Mouse (Mus musculus) heart, postnatal 25 days (tissue): ENCODE data around the gene Eif2ak4. TPM values are rescaled to one million over a fixed set of nuclear protein-coding genes. Genes with fewer than 3 reads are reported as not detected.

Experiments used
- DNase-seq: peaks from one replicate; pipeline ENCODE4 v3.0.0; 2022; ENCODE audit warnings: low spot score
- intact Hi-C: fragments of 180-260 bp; cut with DNase I; formaldehyde crosslinking; loops from one replicate; pipeline ENCODE4 v1.15.1; 2025
- total RNA-seq, 2 experiments: library from RNA; stranded (reverse); gene quantifications; 2 replicates each; pipeline ENCODE4 v1.2.3; 2021

The Eif2ak4 gene
- total RNA-seq: 1 to 10 TPM; 5.6 to 6.4 TPM

DNA sequence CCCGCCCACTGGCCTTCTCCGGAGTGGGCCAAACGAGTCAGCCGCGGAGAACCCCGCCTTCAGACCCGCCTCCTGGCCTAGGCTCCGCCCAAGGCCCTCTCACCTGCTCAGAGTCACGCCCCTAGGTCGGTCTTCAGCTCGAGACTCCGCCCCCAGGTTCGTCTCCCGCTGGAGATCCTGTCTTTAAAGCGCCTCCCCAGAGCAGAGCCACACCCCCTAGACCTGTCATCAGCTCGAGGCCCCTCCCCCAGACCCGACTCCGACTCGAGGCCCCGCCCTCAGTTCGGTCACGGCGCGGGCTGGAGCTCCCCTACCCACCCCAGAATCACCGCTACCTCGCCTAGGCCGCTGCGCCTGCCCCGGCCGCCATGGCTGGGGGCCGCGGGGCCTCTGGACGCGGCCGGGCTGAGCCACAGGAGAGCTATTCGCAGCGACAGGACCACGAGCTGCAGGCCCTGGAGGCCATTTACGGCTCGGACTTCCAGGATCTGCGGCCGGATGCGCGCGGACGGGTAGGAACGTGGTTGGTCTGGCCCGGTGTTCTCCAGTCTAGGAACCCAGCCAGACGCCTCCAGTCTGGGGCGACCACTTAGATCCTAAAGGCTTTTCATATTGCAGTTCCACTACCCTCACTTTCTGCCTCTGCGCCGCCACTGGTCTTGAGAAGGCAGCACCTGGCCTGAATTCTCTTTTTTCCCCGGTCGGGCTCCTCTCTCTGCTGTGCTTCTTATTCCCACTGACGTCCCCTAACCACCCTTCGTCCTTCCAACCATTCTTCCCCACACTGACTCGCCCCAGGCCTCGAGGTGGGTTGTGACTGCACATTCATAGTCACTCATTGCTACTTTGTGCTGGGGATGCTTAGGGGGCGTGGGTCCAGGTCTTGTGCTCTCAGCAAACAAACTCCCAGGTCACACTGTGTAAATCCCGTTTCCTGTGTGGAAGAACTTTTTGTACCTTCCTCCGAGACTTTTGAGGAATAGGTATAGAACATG, at the start of gene Eif2ak4:
TSS of gene Eif2ak4 (plus strand) at position 278 of the 995 bp plus-strand sequence.
- DNase-seq: peak; percentile 97
- intact Hi-C loops: no loop called here

DNA sequence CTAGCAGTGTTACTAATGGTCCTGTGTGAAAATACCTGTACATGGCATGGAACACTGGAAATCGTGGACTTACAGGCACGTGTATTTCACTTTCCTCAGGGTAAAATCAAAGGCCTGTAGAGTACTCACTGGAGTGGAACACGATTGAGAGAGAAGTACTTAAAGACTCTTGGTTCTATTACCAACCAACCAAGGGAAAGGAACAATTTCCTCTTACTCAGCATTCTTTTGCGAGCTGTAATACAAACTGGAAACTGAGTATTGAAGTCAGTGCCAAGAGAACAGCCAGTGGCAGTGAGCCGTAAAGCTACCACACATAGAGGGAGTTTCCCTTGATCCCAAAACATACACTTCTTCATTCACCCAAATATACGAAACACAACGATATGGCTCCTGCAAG, 47.1 kb upstream of the Eif2ak4 start:
- no peak for DNase-seq
- intact Hi-C loops: no loop called here

DNA sequence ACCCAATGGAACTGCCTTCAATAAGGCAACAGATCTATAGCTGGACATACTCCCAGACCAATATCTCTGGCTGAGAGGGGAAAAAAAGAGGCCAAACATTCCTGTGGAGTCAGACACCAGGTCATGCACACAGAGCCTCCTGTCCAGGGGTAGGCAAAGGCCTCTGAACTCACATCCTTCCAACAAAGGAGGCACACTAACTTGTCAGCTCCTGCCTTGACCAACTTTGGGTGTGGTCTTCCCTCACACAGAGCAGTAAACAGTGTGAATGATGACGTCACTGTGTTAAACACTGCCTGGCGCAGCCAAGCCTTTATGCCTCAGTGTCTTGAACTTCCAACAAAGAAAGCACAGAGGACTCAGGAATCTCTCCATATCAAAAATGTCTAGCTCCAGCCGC, 44.5 kb upstream of the Eif2ak4 start:
- intact Hi-C loops: no loop called here
- DNase-seq: no peak

DNA sequence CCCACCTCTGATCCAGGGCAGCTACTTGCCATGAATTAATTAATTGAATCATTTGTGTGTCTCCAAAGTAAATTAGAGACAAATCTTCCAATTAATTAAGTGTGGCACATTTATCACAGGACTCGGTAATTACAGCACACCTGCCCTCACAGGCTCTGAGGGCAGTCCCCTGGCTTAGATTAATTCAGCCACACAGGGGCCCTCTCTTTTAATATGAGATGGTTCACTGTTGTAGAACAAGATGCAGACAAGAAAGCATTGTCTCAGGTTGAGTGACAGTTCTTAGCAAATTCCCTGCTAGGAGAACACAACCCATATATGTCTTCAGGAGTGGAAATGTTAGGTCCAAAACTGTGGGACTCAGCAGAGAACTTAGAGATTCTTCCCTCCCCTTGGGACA, 42.9 kb upstream of the Eif2ak4 start:
- intact Hi-C loops: no loop called here
- no peak for DNase-seq

DNA sequence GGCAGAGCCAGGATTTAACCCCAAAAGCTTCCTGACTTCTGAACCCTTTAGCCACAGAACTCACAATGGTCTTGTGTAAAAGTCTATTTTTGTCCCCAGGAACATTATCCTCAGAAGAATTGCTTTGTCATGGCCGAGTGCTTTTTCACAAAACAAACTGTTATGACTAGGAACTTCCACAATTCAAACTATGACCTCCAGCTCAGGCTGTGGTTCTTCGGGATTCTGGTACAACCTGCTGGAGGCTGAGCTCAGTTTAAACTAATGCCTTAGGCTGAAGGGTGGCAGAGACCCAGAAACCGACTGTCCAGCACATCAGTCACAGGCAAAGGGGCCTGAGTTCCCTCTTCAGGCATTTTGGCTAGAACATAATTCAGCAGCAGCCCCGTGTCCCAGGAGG, 34.9 kb upstream of the Eif2ak4 start:
- intact Hi-C loops: no loop called here
- no peak for DNase-seq

DNA sequence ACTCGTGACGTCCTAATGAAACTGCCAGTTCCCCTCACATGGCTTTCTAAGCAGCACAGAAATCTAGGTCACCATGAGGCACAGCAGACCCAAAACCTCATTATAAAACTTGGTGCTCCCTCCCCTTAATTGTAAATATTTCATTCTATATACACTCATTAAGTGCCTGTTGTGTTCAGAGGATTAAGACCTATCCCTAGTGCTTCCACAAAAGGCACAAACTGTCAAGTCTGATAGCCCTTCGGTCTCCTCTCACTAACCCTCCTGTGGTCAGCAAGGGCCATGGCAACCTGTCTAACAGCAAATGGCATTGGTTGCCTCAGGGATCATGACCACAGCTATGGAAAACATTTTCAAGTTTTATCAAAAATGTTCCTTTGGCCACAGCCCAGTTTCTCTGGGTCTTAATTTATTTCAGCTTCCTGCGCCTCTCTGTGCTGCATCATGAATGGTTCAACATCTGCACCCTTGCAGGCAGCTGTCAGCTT, 34.5 kb upstream of the Eif2ak4 start:
- intact Hi-C loops: no loop called here
- DNase-seq: no peak

DNA sequence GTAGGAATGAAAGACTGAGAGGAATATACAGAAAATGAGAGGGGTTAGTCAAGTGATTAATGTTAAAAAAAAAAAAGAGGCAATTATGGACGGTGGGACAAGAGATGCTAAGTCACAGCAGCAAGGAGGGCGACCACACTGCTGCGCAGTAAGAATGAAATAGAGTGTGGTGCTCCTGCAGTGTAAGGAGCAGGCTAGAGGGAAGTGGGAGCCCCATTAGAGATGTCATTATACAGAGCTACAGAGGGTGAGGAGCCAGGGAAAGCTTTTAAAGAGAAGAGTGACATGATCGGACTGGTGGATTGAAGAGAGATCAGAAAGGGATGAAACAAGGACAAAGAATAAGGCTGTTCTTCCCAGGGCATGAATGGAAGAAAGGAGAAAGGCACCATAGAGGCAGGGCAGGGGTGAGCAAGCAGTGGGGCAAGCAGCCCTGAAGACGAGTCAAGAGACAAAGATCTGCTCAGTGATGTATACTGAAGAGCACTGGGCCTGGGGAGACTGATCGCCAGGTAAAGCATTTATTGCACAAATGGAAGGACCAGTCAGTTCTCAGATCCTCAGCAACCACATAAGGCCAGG, 33.2 kb upstream of the Eif2ak4 start:
- intact Hi-C loops: no loop called here
- DNase-seq: no peak

DNA sequence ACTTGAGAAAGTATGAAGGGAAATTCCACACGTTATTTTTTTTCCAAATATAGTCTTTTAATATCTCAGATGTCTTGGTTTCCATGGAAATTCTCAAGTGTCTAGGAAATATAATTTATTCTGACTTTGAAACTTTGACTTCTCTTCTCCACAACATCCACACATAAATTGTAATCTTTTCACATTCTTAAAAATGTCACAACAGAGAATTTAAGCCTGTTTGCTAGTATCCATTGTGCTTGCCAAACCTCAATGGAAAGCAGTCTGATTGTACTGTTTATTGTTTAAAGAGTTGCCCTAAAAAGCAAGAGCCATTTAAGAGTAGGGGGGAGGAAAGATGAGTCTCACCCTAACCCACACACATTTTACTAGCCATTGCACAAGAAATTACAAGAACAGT, 16.6 kb upstream of the Eif2ak4 start:
- intact Hi-C loops: no loop called here
- no peak for DNase-seq

DNA sequence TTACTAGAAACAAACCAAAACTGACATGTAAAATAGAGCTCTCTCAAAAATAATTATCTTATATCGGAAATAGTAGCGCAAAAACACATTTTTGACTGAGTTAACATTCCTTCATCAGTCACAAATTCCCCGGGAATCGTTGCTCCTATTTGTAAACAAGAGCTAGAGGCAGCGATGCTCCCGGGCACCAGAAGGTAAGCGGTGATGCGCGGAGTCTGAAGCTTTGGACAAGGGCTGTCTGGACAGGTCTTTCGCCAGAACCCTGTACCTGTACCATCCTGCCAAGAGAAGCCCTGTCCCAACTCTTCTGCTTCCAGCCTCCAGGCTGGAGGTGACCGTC, 15.9 kb upstream of the Eif2ak4 start:
- intact Hi-C loops: no loop called here

DNA sequence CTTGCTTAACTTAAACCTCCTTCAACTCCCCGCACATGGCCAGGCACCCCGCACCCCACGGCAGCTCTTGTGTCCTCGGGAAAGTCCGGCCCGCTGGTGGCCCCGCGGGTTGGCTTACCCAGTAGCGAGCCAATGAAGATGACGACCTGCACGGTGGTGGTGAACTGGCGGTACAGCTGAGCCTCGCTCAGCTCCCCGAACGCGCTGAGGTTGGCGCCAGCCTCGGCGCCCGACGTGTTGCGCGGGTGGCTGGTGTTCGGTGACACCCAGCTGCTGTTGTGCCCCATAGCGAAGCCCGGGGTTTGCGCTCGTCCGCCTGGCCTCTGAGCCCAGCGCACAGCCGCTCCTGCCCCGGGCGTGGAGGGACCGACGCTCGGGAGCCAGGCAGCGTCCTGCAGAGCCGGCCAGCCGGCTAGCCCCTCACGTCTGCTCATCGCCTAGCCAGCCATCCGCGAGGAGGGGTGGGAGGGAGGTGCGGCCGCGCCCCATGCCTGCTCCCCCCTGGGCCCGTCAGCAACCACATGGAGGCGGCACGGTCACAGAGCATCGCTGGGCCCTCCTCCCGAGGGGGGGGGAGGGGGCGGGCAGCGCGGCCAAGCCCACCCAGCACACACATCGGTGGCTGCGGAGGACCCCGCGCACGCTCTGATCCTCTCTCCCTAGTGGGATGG, 15.4 kb upstream of the Eif2ak4 start, which contains the start of gene Gpr176:
TSS of gene Gpr176 (minus strand) at position 519 of the 671 bp plus-strand sequence.
- DNase-seq: no peak
- intact Hi-C loops: no loop called here

More for the DNA sequence above, 15.9 kb upstream of the Eif2ak4 start:
- no peak for DNase-seq

DNA sequence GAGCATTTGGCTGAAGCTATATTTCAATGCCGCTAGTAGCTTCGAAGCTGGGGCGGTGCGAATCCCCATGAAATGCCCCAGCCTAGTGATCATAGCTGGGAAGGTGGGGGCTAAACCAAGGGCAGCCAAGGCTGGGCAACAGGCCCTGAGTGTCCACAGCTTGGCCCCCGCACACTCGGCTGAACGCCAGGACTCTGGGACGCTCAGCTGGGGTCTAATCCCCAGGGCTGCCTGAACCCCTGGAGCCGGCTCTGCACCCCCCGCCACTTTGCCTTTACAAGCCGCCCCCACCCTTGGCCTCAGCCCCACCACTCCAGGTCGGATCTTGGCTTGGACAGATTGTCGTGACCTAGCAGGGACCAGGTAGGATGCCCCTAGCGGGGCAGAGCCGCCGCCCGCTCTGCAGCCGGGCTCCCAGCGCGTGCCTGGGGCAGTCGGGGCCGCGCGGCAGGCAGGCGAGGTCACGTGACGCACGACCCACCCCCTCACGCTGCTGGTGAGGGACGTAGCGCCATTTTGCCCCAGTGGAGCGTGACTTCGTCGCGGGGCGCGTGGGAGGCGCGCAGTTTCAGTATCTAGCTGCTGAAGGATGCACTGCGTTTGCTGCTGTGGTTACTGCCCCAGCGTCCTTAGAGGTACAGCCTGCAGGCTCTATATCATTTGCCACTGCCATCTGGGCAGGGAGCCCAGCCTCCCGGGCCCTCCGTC, 14.7 kb upstream of the Eif2ak4 start:
- DNase-seq: peak; percentile 23
- intact Hi-C loops: no loop called here

DNA sequence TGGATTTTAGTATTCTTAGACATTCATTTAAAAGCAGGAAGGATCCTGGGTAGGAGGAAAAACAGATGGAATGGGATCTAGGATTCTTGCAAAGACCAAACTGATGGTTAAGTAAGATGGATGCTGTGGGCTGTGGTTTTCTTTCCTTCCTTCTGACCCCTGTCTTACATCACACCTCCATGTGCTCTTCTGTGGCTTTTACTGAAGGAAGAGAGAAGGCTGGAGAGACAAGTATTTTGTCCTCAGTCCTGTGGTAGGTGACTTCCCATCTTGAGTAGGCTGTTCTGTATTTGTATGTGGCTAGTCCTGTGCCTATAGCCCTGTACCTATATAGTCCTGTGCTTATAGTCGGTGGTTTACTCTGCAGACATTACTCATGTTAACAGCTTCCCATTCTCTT, 12.9 kb upstream of the Eif2ak4 start:
- intact Hi-C loops: no loop called here
- no peak for DNase-seq

DNA sequence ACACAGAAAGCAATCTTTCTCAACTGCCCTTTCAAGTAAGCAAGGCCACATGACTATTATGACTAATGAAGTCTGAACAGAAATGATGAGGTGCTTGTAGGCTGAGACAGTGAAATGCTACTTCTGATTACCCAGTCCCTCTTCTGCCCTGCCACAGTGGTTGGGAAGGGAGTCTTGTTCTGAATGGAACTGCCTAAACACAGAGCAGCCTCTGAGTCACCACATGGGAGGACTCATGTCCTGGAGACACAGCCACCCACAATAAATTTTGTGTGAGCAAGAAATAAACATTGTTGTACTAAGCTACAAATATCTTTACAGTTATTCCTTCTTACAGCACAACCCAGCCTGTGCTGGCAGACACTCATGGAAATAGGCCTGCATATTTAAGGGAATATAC, 12.5 kb upstream of the Eif2ak4 start:
- no peak for DNase-seq
- intact Hi-C loops: no loop called here

DNA sequence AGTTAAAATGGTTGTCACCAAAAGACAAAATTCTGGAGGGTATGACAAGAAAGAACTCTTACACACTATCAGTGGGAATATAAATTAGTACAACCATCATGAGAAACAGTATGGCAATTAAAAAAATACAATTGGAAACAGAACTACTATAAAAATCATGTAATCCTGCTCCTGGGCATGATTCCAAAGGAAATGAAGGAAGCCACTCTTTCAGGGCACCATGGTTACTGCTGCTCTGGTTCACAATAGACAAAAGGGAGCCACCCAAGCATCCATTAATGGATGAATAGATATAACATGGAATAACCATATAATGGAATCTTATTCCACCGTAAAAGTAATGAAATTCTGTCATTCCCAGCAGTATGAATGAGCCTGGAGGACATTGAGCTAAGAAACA, 8.7 kb upstream of the Eif2ak4 start:
- intact Hi-C loops: no loop called here

DNA sequence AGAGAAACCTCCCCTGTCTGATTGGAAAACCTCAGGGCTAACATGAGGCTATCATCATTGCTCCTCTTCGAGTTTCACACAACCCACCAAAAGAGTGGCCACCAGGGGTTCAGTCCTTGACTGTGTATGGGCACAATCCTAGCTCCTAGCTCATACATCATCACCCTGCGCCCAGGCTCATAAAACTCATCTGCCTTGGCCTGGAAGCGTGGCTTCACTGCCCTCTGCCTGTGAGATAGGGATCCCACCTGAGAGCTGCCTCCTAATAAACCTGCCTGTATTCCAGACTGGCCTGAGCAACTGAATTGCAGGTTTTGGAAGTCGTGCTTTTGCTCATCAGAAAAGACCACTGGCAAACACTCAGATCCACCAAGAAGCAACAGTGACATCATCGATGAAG, 5.0 kb upstream of the Eif2ak4 start:
- intact Hi-C loops: no loop called here
- no peak for DNase-seq

More for the DNA sequence above, 8.7 kb upstream of the Eif2ak4 start:
- no peak for DNase-seq

DNA sequence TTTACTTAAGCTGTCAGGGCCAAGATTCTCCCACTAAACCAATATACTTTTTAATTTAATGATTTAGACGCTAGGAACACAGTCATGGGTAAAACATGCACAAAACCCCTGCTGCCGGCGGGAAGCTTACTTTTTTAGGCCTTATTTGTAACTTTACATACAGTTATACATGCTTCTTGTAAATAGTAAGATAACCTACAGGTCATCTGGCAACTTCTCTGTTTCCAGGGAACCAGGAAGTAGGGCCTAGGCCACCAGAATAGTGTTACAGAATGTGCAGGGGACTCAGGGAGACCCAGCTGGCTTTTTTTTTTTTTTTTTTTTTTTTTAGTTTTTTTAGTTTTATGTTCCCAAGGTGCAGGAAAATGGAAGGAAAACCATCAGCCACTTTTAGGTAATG, 1.2 kb downstream of the Eif2ak4 start:
- intact Hi-C loops: no loop called here
- no peak for DNase-seq

DNA sequence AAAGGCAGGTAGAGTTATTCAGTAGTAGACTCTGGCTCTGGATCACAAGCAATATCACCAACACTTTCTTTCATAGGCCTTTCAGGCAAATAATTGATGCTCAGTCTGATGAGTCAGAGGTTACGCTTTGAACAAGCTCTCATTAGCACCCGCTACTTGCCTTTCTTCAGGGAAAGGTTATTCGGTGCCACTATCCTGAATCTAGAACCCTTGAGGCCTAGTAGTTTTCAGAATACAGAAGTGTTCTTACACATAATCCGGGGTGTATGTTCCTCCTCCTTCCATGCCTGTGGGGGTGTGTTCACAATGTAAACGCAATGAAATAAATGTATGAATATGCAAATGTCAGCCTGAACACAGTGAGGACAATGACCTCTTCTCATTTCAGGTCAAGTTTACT, 1.7 kb downstream of the Eif2ak4 start:
- no peak for DNase-seq
- intact Hi-C loops: no loop called here

DNA sequence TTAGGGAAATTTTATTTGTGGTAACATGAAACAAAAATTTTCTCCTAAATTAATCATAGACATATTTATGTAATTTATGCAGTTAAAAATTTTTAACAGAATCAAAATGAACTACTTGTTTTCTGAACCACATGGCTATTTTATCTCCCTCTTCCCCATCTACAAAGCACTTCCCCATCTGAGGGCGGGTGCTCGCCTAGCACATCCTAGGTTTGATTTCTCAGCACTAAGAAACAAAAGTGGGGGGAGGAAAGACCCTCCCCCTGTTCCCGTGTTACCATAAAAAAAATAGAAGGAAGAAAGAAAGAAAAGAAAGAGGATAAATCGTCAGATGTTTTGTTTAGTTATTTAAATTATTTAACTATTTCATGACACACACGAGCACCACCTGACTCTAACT, 2.8 kb downstream of the Eif2ak4 start:
- intact Hi-C loops: no loop called here
- DNase-seq: no peak

DNA sequence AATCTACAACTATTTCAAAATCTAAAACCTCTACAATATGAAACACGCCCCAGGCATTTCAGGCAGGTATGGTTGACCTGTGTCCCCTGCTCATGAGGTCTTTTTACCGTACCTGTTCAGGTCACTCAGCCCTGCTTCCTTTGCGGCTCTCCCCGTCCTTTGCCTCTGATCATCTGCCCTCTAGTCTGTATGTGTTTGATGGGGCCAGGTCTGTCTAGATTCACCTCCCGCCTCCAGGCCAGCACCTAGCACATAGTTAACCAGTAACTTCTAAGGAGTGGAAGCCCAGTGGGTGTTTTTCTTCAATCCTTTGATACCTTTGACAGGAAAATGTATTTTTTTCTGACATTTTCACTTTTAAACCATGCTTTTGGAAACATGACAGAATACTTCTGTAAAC, 11.3 kb downstream of the Eif2ak4 start:
- intact Hi-C loops: no loop called here
- DNase-seq: no peak
